Comparison of ENCODE assay signal across 8 mouse cellular contexts in genomic region chr2:128312084-128312594, GRCm38 (mm10).
DNase-seq lines count a peak whose midpoint lies in the region; ATAC-seq and TF ChIP-seq lines count a peak whose summit lies in the region.

No protein-coding gene starts in this region.

- no peak for TF ChIP-seq CTCF in E14TG2a.4 (conservative IDR thresholded peaks at IDR 0.05; ENCODE audit: low read length)
- TF ChIP-seq CTCF in lung, adult 2 months (IDR thresholded peaks at IDR 0.05; ENCODE audit: insufficient read depth, low read length) = no peak

- intact Hi-C loops in heart, postnatal 14 days (cut with DNase I) = loop anchor here (5.0 kb wide), 1 partner anchor 190 kb away; no protein-coding TSS in a partner anchor

- peak overlapping the region; percentile 36; the same call in 1 of the 2 replicates for H3K9ac ChIP-seq in forebrain, embryonic 12.5 days
- no peak overlapping the region; the same call in 1 of the 2 replicates for H3K9ac ChIP-seq in neural tube, embryonic 15.5 days (replicated peaks)

- peak overlapping the region; percentile 57 for H3K4me3 ChIP-seq in E14TG2a.4 (replicated peaks; ENCODE audit: low read length)
- peak overlapping the region; percentile 32; the same call in 1 of the 2 replicates for H3K4me3 ChIP-seq in brown adipose tissue, adult 24 weeks (ENCODE audit: insufficient read depth, low read depth, low read length)
- H3K4me3 ChIP-seq in forebrain, embryonic 12.5 days (replicated peaks) = peak overlapping the region; percentile 17
- no peak overlapping the region for H3K4me3 ChIP-seq in lung, adult 2 months (replicated peaks; ENCODE audit: extremely low read depth, low read depth, low read length)
- peak overlapping the region; percentile 18 for H3K4me3 ChIP-seq in neural tube, embryonic 15.5 days (replicated peaks)

- H3K36me3 ChIP-seq in E14TG2a.4 (ENCODE audit: insufficient read depth, low read length) = no peaks in the 10 kb centered on the region
- H3K36me3 ChIP-seq in forebrain, embryonic 12.5 days (replicated peaks) = no peaks in the 10 kb centered on the region
- no peaks in the 10 kb centered on the region for H3K36me3 ChIP-seq in neural tube, embryonic 15.5 days

- no peaks in the 10 kb centered on the region for H3K27me3 ChIP-seq in E14TG2a.4 (ENCODE audit: insufficient read depth, low read length)
- peaks cover 40% of the 10 kb centered on the region for H3K27me3 ChIP-seq in forebrain, embryonic 12.5 days
- H3K27me3 ChIP-seq in neural tube, embryonic 15.5 days (replicated peaks) = no peaks in the 10 kb centered on the region; the same call in 1 of the 2 replicates

- H3K4me2 ChIP-seq in forebrain, embryonic 12.5 days = peak overlapping the region; percentile 43
- H3K4me2 ChIP-seq in neural tube, embryonic 15.5 days = peak overlapping the region; percentile 51

- H3K4me1 ChIP-seq in E14TG2a.4 (replicated peaks; ENCODE audit: low read depth, low read length) = peaks cover 69% of the 10 kb centered on the region
- 0 out of 2 replicates have a peak, but pooled peaks cover 5% of the 10 kb centered on the region for H3K4me1 ChIP-seq in brown adipose tissue, adult 24 weeks (ENCODE audit: control insufficient read depth, insufficient read depth, insufficient read length, low read length)
- H3K4me1 ChIP-seq in forebrain, embryonic 12.5 days = peaks cover 20% of the 10 kb centered on the region
- no peaks in the 10 kb centered on the region for H3K4me1 ChIP-seq in lung, adult 2 months (ENCODE audit: control insufficient read depth, insufficient read depth, low read length)
- H3K4me1 ChIP-seq in neural tube, embryonic 15.5 days = peaks cover 22% of the 10 kb centered on the region

- DNase-seq in heart, postnatal 14 days = peak; percentile 84 to 87
- peak; percentile 70 for DNase-seq in kidney, postnatal 14 days
- peak; percentile 38 for DNase-seq in lung, adult 2 months
- DNase-seq in urinary bladder, postnatal 36 days (ENCODE audit: low spot score in 2 of 2) = peak; percentile 42 to 73

- H3K27ac ChIP-seq in brown adipose tissue, adult 24 weeks (replicated peaks; ENCODE audit: low read depth, low read length) = no peak overlapping the region
- no peak overlapping the region for H3K27ac ChIP-seq in forebrain, embryonic 12.5 days
- H3K27ac ChIP-seq in neural tube, embryonic 15.5 days (replicated peaks) = no peak overlapping the region

- no peaks in the 10 kb centered on the region for H3K9me3 ChIP-seq in E14TG2a.4 (ENCODE audit: low read length)
- H3K9me3 ChIP-seq in forebrain, embryonic 12.5 days = no peaks in the 10 kb centered on the region
- H3K9me3 ChIP-seq in neural tube, embryonic 15.5 days (replicated peaks) = no peaks in the 10 kb centered on the region

- TF ChIP-seq POLR2A in lung, adult 2 months (IDR thresholded peaks at IDR 0.05; ENCODE audit: borderline replicate concordance, extremely low read depth, low read depth, low read length) = no peak

- 2% methylated on average over 14 of the region's 14 CpGs for WGBS in forebrain, embryonic 12.5 days
- WGBS in lung, adult 2 months = 10% methylated on average over 14 of the region's 14 CpGs
- WGBS in neural tube, embryonic 15.5 days = 4% methylated on average over 14 of the region's 14 CpGs

- peak; percentile 53; the same call in 1 of the 2 replicates for ATAC-seq in forebrain, embryonic 12.5 days (ENCODE audit: low FRiP score)
- peak; percentile 57; the same call in 1 of the 2 replicates for ATAC-seq in neural tube, embryonic 15.5 days (ENCODE audit: low FRiP score)
